Mouse (Mus musculus) forebrain, postnatal 0 days (tissue): ENCODE measurements around the gene Rab25. TPM values are rescaled to one million over a fixed set of nuclear protein-coding genes. Genes with fewer than 3 reads are reported as not detected.
"Not testable (repeated sequence)": the region's sequence is repeated elsewhere in the genome, so short reads cannot be mapped to it uniquely, and the experiment has no call there.

ENCODE experiments used
- ATAC-seq: fragments of 200-750 bp; cut with Nextera tagmentation; 2 replicates; pipeline ENCODE4 v1.8.0; 2017; ENCODE audit warnings: mild to moderate bottlenecking, moderate library complexity
- DNase-seq: peaks from one replicate; pipeline ENCODE4 v3.0.0-alpha.2; 2015
- H3K27ac ChIP-seq: fragments of 300-500 bp; sonication (generic); 2 replicates; pipeline ENCODE4 v1.5.1; 2014; ENCODE audit warnings: low read depth, mild to moderate bottlenecking, antibody characterized with exemption, low read length, moderate library complexity, mixed read lengths
- H3K27me3 ChIP-seq: fragments of 300-500 bp; sonication (generic); 2 replicates; pipeline ENCODE4 v1.6.1; 2014; ENCODE audit warnings: mild to moderate bottlenecking, low read length, mixed read lengths; ENCODE audit not compliant: insufficient read depth
- H3K36me3 ChIP-seq: fragments of 300-500 bp; sonication (generic); 2 replicates; pipeline ENCODE4 v1.6.1; 2014; ENCODE audit warnings: mild to moderate bottlenecking, moderate library complexity; ENCODE audit not compliant: insufficient read depth
- H3K4me1 ChIP-seq: fragments of 300-500 bp; sonication (generic); 2 replicates; pipeline ENCODE4 v1.6.1; 2014; ENCODE audit warnings: antibody characterized with exemption; ENCODE audit not compliant: insufficient read depth
- H3K4me2 ChIP-seq: fragments of 300-500 bp; sonication (generic); 2 replicates; pipeline ENCODE4 v1.6.1; 2014; ENCODE audit warnings: low read depth, mild to moderate bottlenecking, moderate library complexity
- H3K4me3 ChIP-seq: fragments of 300-500 bp; sonication (generic); 2 replicates; pipeline ENCODE4 v1.5.1; 2014; ENCODE audit warnings: low read depth, low read length, mixed read lengths
- H3K9ac ChIP-seq: fragments of 300-500 bp; sonication (generic); 2 replicates; pipeline ENCODE4 v1.6.1; 2014; ENCODE audit warnings: mild to moderate bottlenecking
- H3K9me3 ChIP-seq: fragments of 300-500 bp; sonication (generic); 2 replicates; pipeline ENCODE4 v1.6.1; 2016; ENCODE audit warnings: low read length
- CTCF ChIP-seq: sonication (generic); IDR thresholded peaks from 2 replicates; pipeline ENCODE4 v1.5.1; 2016; ENCODE audit warnings: antibody characterized with exemption, control low read depth, low read depth
- WGBS: fragments of 180-500 bp; shearing (Covaris S2); extraction: QIAGEN DNeasy Blood & Tissue Kit; methylation state at CpG from one replicate; pipeline ENCODE4 v1.1.7; 2014; 5-methylcytosine and 5-hydroxymethylcytosine counted together
- polyA plus RNA-seq: library from polyadenylated mRNA; unstranded; fragments of >200 nt; fragmentation: Nextera tagmentation; extraction: Ambion mirVana; gene quantifications from 2 replicates; pipeline ENCODE4 v1.2.1, GENCODE M21; 2015
- total RNA-seq: library from RNA; depleted of rRNA; stranded (reverse); fragments of >200 nt; gene quantifications from 2 replicates; pipeline ENCODE4 v1.2.3, GENCODE M21; 2014

Gene Rab25
- total and polyA plus RNA-seq, 2 experiments from 2014 or later: not detected

DNA sequence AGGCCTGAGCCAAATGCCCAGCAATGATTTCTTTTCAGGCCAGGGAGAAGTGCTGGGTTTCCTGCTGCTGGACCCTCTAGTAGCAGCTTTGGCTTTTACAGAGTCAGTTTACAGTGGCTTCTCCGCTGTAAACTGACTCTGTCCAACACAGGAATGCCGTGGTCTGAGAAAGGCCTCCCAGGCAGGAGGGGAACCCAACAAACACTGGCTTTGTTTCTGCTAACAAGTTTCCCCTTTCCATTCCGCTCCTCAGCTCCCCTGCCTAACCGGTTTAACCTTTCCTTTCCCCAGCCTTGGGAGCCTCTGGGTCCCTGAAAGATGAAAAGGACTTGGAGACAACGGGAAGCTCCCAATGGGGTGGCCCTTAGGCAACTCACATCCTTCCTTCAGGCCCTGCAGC, 42.1 kb upstream of the Rab25 start:
- no peak overlapping the region for H3K27ac ChIP-seq
- no peak overlapping the region for H3K9ac ChIP-seq
- H3K4me2 ChIP-seq: no peak overlapping the region
- H3K27me3 ChIP-seq: no peaks in the 10 kb centered on the region
- no peaks in the 10 kb centered on the region for H3K4me1 ChIP-seq
- TF ChIP-seq CTCF: no peak
- H3K4me3 ChIP-seq: no peak overlapping the region
- H3K9me3 ChIP-seq: no peaks in the 10 kb centered on the region
- no peak for ATAC-seq
- DNase-seq: no peak
- 26% methylated on average over 5 of the region's 5 CpGs for WGBS
- peaks cover 36% of the 10 kb centered on the region for H3K36me3 ChIP-seq

DNA sequence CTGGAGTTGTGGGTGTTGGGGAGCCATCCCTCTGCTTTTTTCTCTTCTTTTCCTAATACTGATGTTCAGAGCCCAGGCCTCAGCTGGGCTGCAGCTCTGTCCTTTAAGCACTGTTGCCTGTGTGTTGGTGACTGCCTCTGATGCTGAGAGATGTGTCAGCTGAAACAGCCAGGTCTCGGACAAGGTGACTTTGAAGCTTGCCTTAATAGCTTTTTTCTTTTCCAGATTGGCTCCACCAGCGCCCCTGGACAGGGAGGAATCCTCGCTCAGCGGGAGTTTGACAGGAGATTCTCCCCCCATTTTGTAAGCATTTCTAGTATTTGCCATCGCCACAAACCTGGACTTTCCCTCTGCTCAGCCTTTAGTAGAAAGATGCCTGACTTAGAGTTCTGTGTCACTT, 38.5 kb upstream of the Rab25 start:
- 94% methylated on average over 5 of the region's 5 CpGs for WGBS
- ATAC-seq (no peak), DNase-seq (no peak)
- Histone ChIP-seq H3K9ac (no peak overlapping the region), H3K9me3 (no peaks in the 10 kb centered on the region), H3K27me3 (no peaks in the 10 kb centered on the region), H3K4me2 (no peak overlapping the region), H3K36me3 (peaks cover 59% of the 10 kb centered on the region), H3K4me3 (no peak overlapping the region), H3K27ac (no peak overlapping the region), H3K4me1 (no peaks in the 10 kb centered on the region)
- no peak for TF ChIP-seq CTCF

DNA sequence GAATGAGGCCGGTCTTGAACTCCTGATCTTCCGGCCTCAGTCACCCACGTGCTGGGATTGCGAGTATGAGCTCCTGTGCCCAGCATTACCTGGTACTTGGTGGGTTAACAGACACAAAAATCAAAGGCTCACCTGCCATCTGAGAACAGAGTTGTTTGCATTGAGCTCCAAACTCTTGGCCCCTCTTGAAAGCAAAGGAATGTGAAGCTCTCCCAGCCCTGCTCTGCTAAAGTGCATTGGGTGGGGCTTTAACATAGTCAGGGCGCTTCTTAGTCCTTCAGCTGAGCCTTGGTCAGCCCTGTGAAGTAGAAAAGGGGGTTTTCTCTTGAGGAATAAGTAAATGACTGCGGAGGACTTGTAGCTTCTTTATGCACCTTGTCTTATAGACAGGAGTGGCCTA, 37.7 kb upstream of the Rab25 start:
- H3K36me3 ChIP-seq: peaks cover 59% of the 10 kb centered on the region

DNA sequence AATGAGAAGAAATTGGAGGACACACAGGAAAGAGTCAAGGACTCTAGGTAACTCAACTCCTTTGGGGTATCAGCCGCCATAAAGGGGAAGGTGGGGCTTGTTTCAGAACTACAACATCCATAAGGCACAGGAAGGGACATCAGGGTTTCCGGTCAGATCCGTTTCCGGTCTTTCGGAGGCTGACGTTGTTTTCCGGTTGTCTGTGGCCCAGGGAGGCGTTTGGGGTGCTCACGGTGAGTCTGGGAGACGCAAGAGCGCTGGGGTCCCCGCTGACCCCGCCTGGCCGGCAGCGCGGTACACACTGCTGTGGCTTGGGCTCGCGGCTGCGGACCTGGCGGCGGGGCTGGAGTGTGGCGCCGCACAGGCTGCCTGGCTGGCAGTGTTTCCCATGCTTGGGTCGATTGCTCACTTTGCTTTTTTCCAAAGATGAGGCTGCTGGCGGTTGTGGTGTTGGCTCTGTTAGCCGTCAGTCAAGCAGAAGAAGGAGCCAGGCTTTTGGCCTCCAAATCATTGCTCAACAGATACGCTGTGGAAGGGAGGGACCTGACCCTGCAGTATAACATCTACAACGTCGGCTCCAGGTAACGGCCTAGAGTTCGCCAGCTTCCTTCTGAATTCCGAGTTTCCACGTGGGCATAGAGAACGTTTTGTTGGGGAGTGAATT, 31.5 kb upstream of the Rab25 start:
- under 1% methylated on average over 34 of the region's 34 CpGs for WGBS
- peak overlapping the region; percentile 68; the same call in 1 of the 2 replicates for H3K27ac ChIP-seq

More for the DNA sequence above, 37.7 kb upstream of the Rab25 start:
- Histone ChIP-seq H3K27me3 (no peaks in the 10 kb centered on the region), H3K27ac (no peak overlapping the region), H3K4me3 (no peak overlapping the region), H3K9ac (no peak overlapping the region), H3K4me1 (0 out of 2 replicates have a peak, but pooled peaks cover under 1% of the 10 kb centered on the region), H3K4me2 (no peak overlapping the region), H3K9me3 (no peaks in the 10 kb centered on the region)
- WGBS: 96% methylated on average over 6 of the region's 6 CpGs
- DNase-seq (no peak), ATAC-seq (no peak)
- no peak for TF ChIP-seq CTCF

GRCm38 (mm10) chr3:88578498-88579424, 30.7 kb upstream of the Rab25 start:
- Histone ChIP-seq H3K9me3 (no peaks in the 10 kb centered on the region), H3K4me2 (peak overlapping the region; percentile 71), H3K36me3 (peaks cover 17% of the 10 kb centered on the region), H3K27me3 (no peaks in the 10 kb centered on the region), H3K4me1 (peaks cover 7% of the 10 kb centered on the region; the same call in 1 of the 2 replicates), H3K27ac (no peak overlapping the region), H3K9ac (peak overlapping the region; percentile 79), H3K4me3 (peak overlapping the region; percentile 78)
- DNase-seq (no peak), ATAC-seq (0 out of 2 replicates have a peak, but pooled peaks have one; percentile 1)
- WGBS: 58% methylated on average over 8 of the region's 8 CpGs
- no peak for TF ChIP-seq CTCF

More for the DNA sequence above, 31.5 kb upstream of the Rab25 start:
- Histone ChIP-seq H3K36me3 (peaks cover 23% of the 10 kb centered on the region), H3K4me1 (peaks cover 7% of the 10 kb centered on the region; the same call in 1 of the 2 replicates), H3K9me3 (no peaks in the 10 kb centered on the region), H3K27me3 (no peaks in the 10 kb centered on the region), H3K4me2 (peak overlapping the region; percentile 71), H3K4me3 (peak overlapping the region; percentile 78), H3K9ac (peak overlapping the region; percentile 79)
- ATAC-seq (peak; percentile 97), DNase-seq (peak; percentile 87)
- TF ChIP-seq CTCF: no peak

- not testable (repeated sequence) for H3K9ac ChIP-seq, H3K4me2 ChIP-seq, H3K9me3 ChIP-seq, H3K27ac ChIP-seq, H3K4me1 ChIP-seq, H3K4me3 ChIP-seq, ATAC-seq, H3K36me3 ChIP-seq, DNase-seq, H3K27me3 ChIP-seq
- WGBS: 87% methylated on average over 5 of the region's 5 CpGs
These were observed 29.7 kb upstream of the Rab25 start for GRCm38 (mm10) chr3:88577846-88578245.

- ATAC-seq: no peak
- Histone ChIP-seq H3K4me3 (no peak within 1 kb of the TSS), H3K9me3 (no peaks in the 10 kb centered on the region), H3K4me2 (no peak within 1 kb of the TSS), H3K9ac (no peak within 1 kb of the TSS), H3K36me3 (no peaks in the 10 kb centered on the region), H3K27ac (no peak within 1 kb of the TSS), H3K27me3 (no peaks in the 10 kb centered on the region), H3K4me1 (peaks cover 4% of the 10 kb centered on the region; the same call in 1 of the 2 replicates)
- TF ChIP-seq CTCF: no peak
- WGBS: 89% methylated on average over 3 of the region's 3 CpGs
- DNase-seq: no peak
These were observed 27.4 kb upstream of the Rab25 start, which contains the start of gene Ssr2 for GRCm38 (mm10) chr3:88575540-88575939. Gene Ssr2 (plus strand): TSS chr3:88575876.
